ENCODE assay signal across 9 mouse cellular contexts in the genomic region with DNA sequence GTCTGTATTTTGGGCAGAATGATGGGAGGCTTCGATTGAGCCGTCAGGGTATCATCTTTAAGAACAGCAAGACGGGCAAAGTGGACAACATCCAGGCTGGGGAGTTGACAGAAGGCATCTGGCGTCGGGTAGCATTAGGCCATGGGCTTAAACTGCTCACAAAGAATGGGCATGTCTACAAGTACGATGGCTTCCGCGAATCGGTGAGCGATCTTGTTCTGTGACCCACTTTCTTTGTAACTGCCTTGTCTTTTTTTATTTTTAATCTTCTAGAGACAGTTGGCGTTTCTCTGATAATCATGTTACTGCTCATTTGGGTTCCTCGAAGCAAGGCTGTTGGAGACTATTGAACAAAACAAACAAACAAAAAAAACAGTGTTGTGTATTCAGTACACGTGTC. TPM values are rescaled to one million over a fixed set of nuclear protein-coding genes. Genes with fewer than 3 reads are reported as not detected.
A peak's percentile ranks its signal among the peaks of the same experiment; 100 is the strongest.
DNase-seq lines count a peak whose midpoint lies in the region; ATAC-seq and TF ChIP-seq lines count a peak whose summit lies in the region.
"Had no signal": no experiment of that assay in that cellular context is flagged by ENCODE, and none has a peak within 500 bp of the region (broad histone marks: within the 10 kb centered on the region; RNA-seq: fewer than 3 reads in every experiment).

No protein-coding gene starts in this region.

- WGBS in liver, embryonic 11.5 days = 85% methylated on average over 13 of the region's 13 CpGs
- WGBS in embryonic facial prominence, embryonic 11.5 days = 81% methylated on average over 13 of the region's 13 CpGs
- WGBS in intestine, postnatal 0 days = 75% methylated on average over 13 of the region's 13 CpGs
- 89% methylated on average over 13 of the region's 13 CpGs for WGBS in neural tube, embryonic 15.5 days

- H3K9ac ChIP-seq in liver, embryonic 11.5 days (ENCODE audit: low read depth, low read length) = peak overlapping the region; percentile 98
- peak overlapping the region; percentile 81 for H3K9ac ChIP-seq in embryonic facial prominence, embryonic 11.5 days (replicated peaks; ENCODE audit: low read length)
- no peak overlapping the region; the same call in 1 of the 2 replicates for H3K9ac ChIP-seq in intestine, postnatal 0 days (ENCODE audit: low read depth, low read length)
- H3K9ac ChIP-seq in neural tube, embryonic 15.5 days (replicated peaks) = peak overlapping the region; percentile 92

- no peaks in the 10 kb centered on the region for H3K9me3 ChIP-seq in liver, embryonic 11.5 days (ENCODE audit: control insufficient read depth, low read length)
- no peaks in the 10 kb centered on the region for H3K9me3 ChIP-seq in embryonic facial prominence, embryonic 11.5 days (replicated peaks; ENCODE audit: control insufficient read depth, low read length)
- no peaks in the 10 kb centered on the region for H3K9me3 ChIP-seq in intestine, postnatal 0 days (ENCODE audit: control insufficient read depth)
- H3K9me3 ChIP-seq in neural tube, embryonic 15.5 days (replicated peaks) = no peaks in the 10 kb centered on the region

- peaks cover 10% of the 10 kb centered on the region for H3K27me3 ChIP-seq in liver, embryonic 11.5 days (replicated peaks; ENCODE audit: control insufficient read depth, insufficient read depth, low read length)
- H3K27me3 ChIP-seq in embryonic facial prominence, embryonic 11.5 days (ENCODE audit: control insufficient read depth, insufficient read depth, low read length) = no peaks in the 10 kb centered on the region
- no peaks in the 10 kb centered on the region for H3K27me3 ChIP-seq in intestine, postnatal 0 days (replicated peaks; ENCODE audit: control insufficient read depth, insufficient read depth, low read length)
- H3K27me3 ChIP-seq in neural tube, embryonic 15.5 days (replicated peaks) = no peaks in the 10 kb centered on the region

- peaks cover 9% of the 10 kb centered on the region for H3K4me1 ChIP-seq in liver, embryonic 11.5 days (replicated peaks; ENCODE audit: control insufficient read depth, insufficient read depth, low read length)
- no peaks in the 10 kb centered on the region for H3K4me1 ChIP-seq in embryonic facial prominence, embryonic 11.5 days (ENCODE audit: control insufficient read depth, insufficient read depth, low read length)
- H3K4me1 ChIP-seq in intestine, postnatal 0 days (replicated peaks; ENCODE audit: control insufficient read depth, insufficient read depth, low read length) = peaks cover 6% of the 10 kb centered on the region; the same call in 1 of the 2 replicates
- peaks cover 17% of the 10 kb centered on the region for H3K4me1 ChIP-seq in neural tube, embryonic 15.5 days

- DNase-seq in liver, embryonic 11.5 days (ENCODE audit: low spot score) = no peak
- DNase-seq in liver = no peak
- DNase-seq in embryonic facial prominence, embryonic 11.5 days (ENCODE audit: low spot score) = no peak
- DNase-seq in frontal cortex, adult 2 months (ENCODE audit: extremely low spot score in 1 of 2, low spot score in 1 of 2) = no peak
- no peak for DNase-seq in ovary, postnatal 10 days (ENCODE audit: low spot score)
- DNase-seq in left cerebral cortex, postnatal 4 days = no peak
- DNase-seq: kidney, adult 18-20 months had no signal

- 0 out of 2 replicates have a peak overlapping the region, but pooled peaks have one; percentile 84 for H3K27ac ChIP-seq in liver, embryonic 11.5 days (ENCODE audit: low read depth, low read length)
- no peak overlapping the region for H3K27ac ChIP-seq in embryonic facial prominence, embryonic 11.5 days (replicated peaks; ENCODE audit: low read depth, low read length)
- no peak overlapping the region for H3K27ac ChIP-seq in intestine, postnatal 0 days (ENCODE audit: low read depth, low read length)
- no peak overlapping the region for H3K27ac ChIP-seq in neural tube, embryonic 15.5 days (replicated peaks)

- H3K4me2 ChIP-seq in liver, embryonic 11.5 days = peak overlapping the region; percentile 92
- peak overlapping the region; percentile 84 for H3K4me2 ChIP-seq in embryonic facial prominence, embryonic 11.5 days (ENCODE audit: low read depth, low read length)
- peak overlapping the region; percentile 84 for H3K4me2 ChIP-seq in intestine, postnatal 0 days (replicated peaks; ENCODE audit: low read depth)
- peak overlapping the region; percentile 62 for H3K4me2 ChIP-seq in neural tube, embryonic 15.5 days

- ATAC-seq in liver, embryonic 11.5 days (replicated peaks; ENCODE audit: low FRiP score) = no peak
- ATAC-seq in embryonic facial prominence, embryonic 11.5 days (replicated peaks; ENCODE audit: insufficient number of reproducible peaks, low FRiP score, low TSS enrichment, low read depth) = no peak
- no peak for ATAC-seq in intestine, postnatal 0 days
- ATAC-seq in neural tube, embryonic 15.5 days (ENCODE audit: low FRiP score) = no peak

- H3K36me3 ChIP-seq in liver, embryonic 11.5 days (ENCODE audit: control insufficient read depth, insufficient read depth, low read length) = peaks cover 41% of the 10 kb centered on the region
- H3K36me3 ChIP-seq in embryonic facial prominence, embryonic 11.5 days (replicated peaks; ENCODE audit: control insufficient read depth, insufficient read depth, low read depth, low read length) = peaks cover 25% of the 10 kb centered on the region
- H3K36me3 ChIP-seq in intestine, postnatal 0 days (ENCODE audit: control insufficient read depth, insufficient read depth) = peaks cover 38% of the 10 kb centered on the region
- H3K36me3 ChIP-seq in neural tube, embryonic 15.5 days = peaks cover 42% of the 10 kb centered on the region

- peak overlapping the region; percentile 93 for H3K4me3 ChIP-seq in liver, embryonic 11.5 days (ENCODE audit: low read depth, low read length)
- peak overlapping the region; percentile 57 for H3K4me3 ChIP-seq in embryonic facial prominence, embryonic 11.5 days (ENCODE audit: low read depth, low read length)
- peak overlapping the region; percentile 87; the same call in 1 of the 2 replicates for H3K4me3 ChIP-seq in intestine, postnatal 0 days (ENCODE audit: low read depth, low read length)
- H3K4me3 ChIP-seq in neural tube, embryonic 15.5 days (replicated peaks) = peak overlapping the region; percentile 81

- intact Hi-C loops in left cerebral cortex, postnatal 4 days (cut with DNase I) = loop anchor here (10.0 kb wide), 1 partner anchor 204 kb away; a partner anchor contains a TSS

- TF ChIP-seq CTCF in intestine, postnatal 0 days (IDR thresholded peaks at IDR 0.05; ENCODE audit: low read depth) = no peak

RNA-seq across cellular contexts. Expression of a gene that starts 1.1 kb away (rescaled TPM):
- polyA plus RNA-seq in liver, embryonic 11.5 days (2014; fragmentation: Nextera tagmentation; extraction: Ambion mirVana) = 0.95 and 1.1 TPM in 2 replicates
- 6.2 and 8.4 TPM in 2 replicates for polyA plus RNA-seq in embryonic facial prominence, embryonic 11.5 days (2014; fragmentation: Nextera tagmentation; extraction: Ambion mirVana)
- 0.18 and 0.26 TPM in 2 replicates for polyA plus RNA-seq in intestine, postnatal 0 days (2015; fragmentation: Nextera tagmentation; extraction: Ambion mirVana)
- polyA plus RNA-seq in neural tube, embryonic 15.5 days (2015; fragmentation: Nextera tagmentation; extraction: Ambion mirVana) = 19.5 and 21.6 TPM in 2 replicates
- 1.8 and 2.1 TPM in 2 replicates for polyA plus RNA-seq in frontal cortex, adult 2 months (2012; rRNA removed)
- 1 to 10 TPM; 1.0 to 1.4 TPM for total RNA-seq in left cerebral cortex, postnatal 4 days (2021)

RNA-seq across cellular contexts. Expression of a gene that starts 1.3 kb away (rescaled TPM):
- polyA plus RNA-seq in liver, embryonic 11.5 days (2014; fragmentation: Nextera tagmentation; extraction: Ambion mirVana) = 338 and 381 TPM in 2 replicates
- 409 TPM in 2 replicates for polyA plus RNA-seq in embryonic facial prominence, embryonic 11.5 days (2014; fragmentation: Nextera tagmentation; extraction: Ambion mirVana)
- polyA plus RNA-seq in intestine, postnatal 0 days (2015; fragmentation: Nextera tagmentation; extraction: Ambion mirVana) = 71.9 and 73.0 TPM in 2 replicates
- 146 and 191 TPM in 2 replicates for polyA plus RNA-seq in neural tube, embryonic 15.5 days (2015; fragmentation: Nextera tagmentation; extraction: Ambion mirVana)
- 105 and 124 TPM in 2 replicates for polyA plus RNA-seq in frontal cortex, adult 2 months (2012; rRNA removed)
- 100 to 1,000 TPM; 146 to 154 TPM for total RNA-seq in left cerebral cortex, postnatal 4 days (2021)

RNA-seq across cellular contexts. Expression of a gene that starts 9.5 kb away (rescaled TPM):
- polyA plus RNA-seq in liver, embryonic 11.5 days (2014; fragmentation: Nextera tagmentation; extraction: Ambion mirVana) = 3.4 and 3.7 TPM in 2 replicates
- polyA plus RNA-seq in embryonic facial prominence, embryonic 11.5 days (2014; fragmentation: Nextera tagmentation; extraction: Ambion mirVana) = 9.3 and 12.2 TPM in 2 replicates
- 18.0 and 19.5 TPM in 2 replicates for polyA plus RNA-seq in intestine, postnatal 0 days (2015; fragmentation: Nextera tagmentation; extraction: Ambion mirVana)
- 19.7 and 24.3 TPM in 2 replicates for polyA plus RNA-seq in neural tube, embryonic 15.5 days (2015; fragmentation: Nextera tagmentation; extraction: Ambion mirVana)
- polyA plus RNA-seq in frontal cortex, adult 2 months (2012; rRNA removed) = 46.5 and 48.1 TPM in 2 replicates
- 10 to 100 TPM; 80.1 to 91.9 TPM for total RNA-seq in left cerebral cortex, postnatal 4 days (2021)

RNA-seq across cellular contexts. Expression of a gene that starts 50.3 kb away (rescaled TPM):
- 10.2 and 16.7 TPM in 2 replicates for polyA plus RNA-seq in liver, embryonic 11.5 days (2014; fragmentation: Nextera tagmentation; extraction: Ambion mirVana)
- not detected in 2 replicates for polyA plus RNA-seq in embryonic facial prominence, embryonic 11.5 days (2014; fragmentation: Nextera tagmentation; extraction: Ambion mirVana)
- not detected in 2 replicates for polyA plus RNA-seq in intestine, postnatal 0 days (2015; fragmentation: Nextera tagmentation; extraction: Ambion mirVana)
- not detected in 2 replicates for polyA plus RNA-seq in neural tube, embryonic 15.5 days (2015; fragmentation: Nextera tagmentation; extraction: Ambion mirVana)
- polyA plus RNA-seq in frontal cortex, adult 2 months (2012; rRNA removed) = not detected in 2 replicates
- not detected for total RNA-seq in left cerebral cortex, postnatal 4 days (2021)

RNA-seq across cellular contexts. Expression of a gene that starts 58.1 kb away (rescaled TPM):
- 67.2 and 96.9 TPM in 2 replicates for polyA plus RNA-seq in liver, embryonic 11.5 days (2014; fragmentation: Nextera tagmentation; extraction: Ambion mirVana)
- polyA plus RNA-seq in embryonic facial prominence, embryonic 11.5 days (2014; fragmentation: Nextera tagmentation; extraction: Ambion mirVana) = 0.60 and 0.78 TPM in 2 replicates
- not detected in 2 replicates for polyA plus RNA-seq in intestine, postnatal 0 days (2015; fragmentation: Nextera tagmentation; extraction: Ambion mirVana)
- 0.22 and 0.69 TPM in 2 replicates for polyA plus RNA-seq in neural tube, embryonic 15.5 days (2015; fragmentation: Nextera tagmentation; extraction: Ambion mirVana)
- polyA plus RNA-seq in frontal cortex, adult 2 months (2012; rRNA removed) = 0.13 TPM in 1 of 2 replicates, not detected in the other
- total RNA-seq in left cerebral cortex, postnatal 4 days (2021) = not detected
